Mouse (Mus musculus) thymus, postnatal 25 days (tissue): Measurements from ENCODE around the gene Nudt4.

Experiments
- DNase-seq: peaks from one replicate; pipeline ENCODE4 v3.0.0; 2022

Nudt4 gene

GRCm38 (mm10) chr10:95535399-95536221 is 28.3 kb downstream of the Nudt4 start:
- no peak for DNase-seq

GRCm38 (mm10) chr10:95533382-95533781 is 30.6 kb downstream of the Nudt4 start:
- DNase-seq = no peak

- DNase-seq = no peak
Observed at GRCm38 (mm10) chr10:95532916-95533315, 31.0 kb downstream of the Nudt4 start.

GRCm38 (mm10) chr10:95530551-95531121 is 33.3 kb downstream of the Nudt4 start:
- no peak for DNase-seq

- DNase-seq = no peak
Observed at GRCm38 (mm10) chr10:95526495-95527122, 37.3 kb downstream of the Nudt4 start.

- DNase-seq = no peak
Observed at GRCm38 (mm10) chr10:95525871-95526270, 38.1 kb downstream of the Nudt4 start.

GRCm38 (mm10) chr10:95525037-95525675 is 38.8 kb downstream of the Nudt4 start:
- no peak for DNase-seq

DNA sequence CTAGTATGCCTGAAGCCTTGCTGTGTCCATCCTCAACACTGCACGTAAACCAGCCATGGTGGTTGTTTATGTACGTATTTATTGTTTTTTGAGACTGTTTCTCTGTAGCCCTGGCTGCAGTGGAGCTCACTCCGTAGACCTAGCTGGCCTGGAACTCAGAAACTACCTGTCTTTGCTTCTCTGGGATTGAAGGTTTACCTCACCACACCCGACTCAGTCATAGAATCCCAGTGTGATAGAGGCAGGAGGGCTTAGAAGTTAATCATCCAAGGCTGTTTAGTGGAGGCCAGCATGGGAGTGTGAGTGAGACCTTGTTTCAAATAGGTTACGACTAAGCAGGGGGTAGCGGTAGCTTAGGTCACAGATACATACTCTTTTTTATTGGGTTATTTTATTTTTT is 46.3 kb downstream of the Nudt4 start:
- DNase-seq = no peak

- DNase-seq = no peak
Observed at GRCm38 (mm10) chr10:95515293-95515931, 48.5 kb downstream of the Nudt4 start.

DNA sequence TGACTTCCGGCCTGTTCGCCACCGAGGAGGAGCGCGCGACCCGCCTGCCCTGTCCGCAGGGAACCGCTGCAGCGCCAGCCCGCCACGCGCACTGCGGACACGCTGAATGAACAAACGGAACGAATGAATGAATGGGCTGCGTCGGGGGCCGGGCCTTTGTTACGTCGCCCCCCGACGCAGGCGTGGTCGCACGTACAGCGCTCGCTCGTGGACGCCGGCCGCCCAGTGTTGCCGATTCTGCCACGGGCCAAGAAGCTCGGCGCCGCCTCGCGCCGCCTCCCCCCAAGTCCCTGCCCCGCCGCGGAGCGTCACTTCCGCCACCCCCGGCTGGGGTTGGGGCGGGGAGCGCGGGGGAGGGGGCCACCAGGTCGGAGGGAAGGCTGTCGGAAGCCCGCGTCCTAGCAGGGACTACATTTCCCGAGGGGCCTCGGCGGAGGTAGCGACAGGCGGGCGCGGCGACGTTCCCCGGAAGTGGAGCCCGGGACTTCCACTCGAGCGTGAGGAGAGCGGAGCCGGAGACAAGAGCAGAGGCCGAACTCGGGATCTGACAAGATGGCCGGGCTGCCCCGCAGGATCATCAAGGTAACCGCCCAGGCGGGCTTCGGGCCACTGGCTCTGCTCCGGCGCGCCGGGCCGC is 49.2 kb downstream of the Nudt4 start, which contains the start of gene Ube2n:
Gene Ube2n, plus strand, starts transcription at position 490 of the 637 bp plus-strand sequence.
- peak; percentile 98 for DNase-seq

GRCm38 (mm10) chr10:95513768-95514556 is 50.0 kb downstream of the Nudt4 start:
- DNase-seq = no peak

GRCm38 (mm10) chr10:95512635-95513034 is 51.3 kb downstream of the Nudt4 start:
- DNase-seq = no peak

- DNase-seq = no peak
Observed at GRCm38 (mm10) chr10:95509263-95509662, 54.7 kb downstream of the Nudt4 start.

DNA sequence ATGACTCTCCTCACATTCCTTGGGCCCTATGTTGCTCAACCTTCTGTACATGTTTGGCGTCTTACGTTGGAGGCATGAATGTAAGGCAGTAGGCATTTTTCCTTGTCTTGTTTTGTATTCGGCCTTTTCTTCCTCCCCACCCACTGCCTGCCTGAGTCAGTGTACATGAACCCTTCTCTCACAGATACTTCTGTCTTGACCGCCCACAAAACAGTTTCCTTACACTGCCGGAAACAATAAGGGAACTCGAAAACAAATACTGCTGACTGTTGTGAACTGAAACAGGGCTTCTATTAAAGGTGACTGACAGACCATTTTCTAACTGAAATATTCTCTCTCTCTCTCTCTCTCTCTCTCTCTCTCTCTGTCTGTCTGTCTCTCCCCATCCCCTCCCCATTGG is 55.2 kb downstream of the Nudt4 start:
- no peak for DNase-seq

DNA sequence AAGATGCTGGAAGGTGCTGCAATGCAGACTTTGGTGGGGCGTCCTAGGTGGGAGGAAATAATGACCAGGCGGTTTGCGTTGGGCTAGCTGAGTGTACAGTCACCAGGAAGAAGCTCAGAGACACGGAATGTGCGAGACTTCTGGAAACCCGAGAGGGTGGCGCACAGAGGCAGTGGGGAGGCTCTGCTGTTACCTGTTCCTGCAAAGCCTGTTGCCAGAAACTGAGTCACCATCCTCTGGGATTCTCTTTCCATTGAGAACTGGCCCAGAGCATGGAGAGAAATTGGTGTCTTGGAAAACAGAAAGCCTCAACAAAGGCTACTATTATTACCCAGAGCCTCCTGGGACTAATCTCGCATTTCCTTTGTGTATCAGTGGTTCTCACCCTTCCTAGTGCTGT is 55.8 kb downstream of the Nudt4 start:
- DNase-seq = no peak

DNA sequence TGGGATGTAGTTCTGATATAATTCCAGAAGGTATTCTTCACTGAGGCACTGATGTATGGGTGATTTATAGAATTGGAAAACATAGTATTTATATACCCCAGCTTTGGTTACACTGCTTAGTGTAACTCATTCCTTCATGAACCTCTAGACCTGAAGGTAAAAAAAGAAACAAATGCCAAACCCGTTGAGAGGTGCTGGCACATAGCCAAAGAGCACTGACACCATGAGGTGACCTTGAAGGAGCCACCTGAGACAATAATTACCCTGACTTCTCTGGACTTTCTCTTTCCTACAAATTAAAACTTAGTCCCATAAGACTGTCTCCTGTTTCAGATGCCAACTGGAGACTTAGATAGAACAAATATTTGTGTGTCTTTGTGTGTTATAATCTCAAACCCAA is 59.6 kb downstream of the Nudt4 start:
- no peak for DNase-seq

GRCm38 (mm10) chr10:95503443-95504235 is 60.3 kb downstream of the Nudt4 start:
- DNase-seq = no peak

- peak; percentile 78 for DNase-seq
Observed at GRCm38 (mm10) chr10:95501463-95502081, 62.4 kb downstream of the Nudt4 start, which contains the start of gene Mrpl42. Gene Mrpl42, minus strand, starts transcription at chr10:95501940.

DNA sequence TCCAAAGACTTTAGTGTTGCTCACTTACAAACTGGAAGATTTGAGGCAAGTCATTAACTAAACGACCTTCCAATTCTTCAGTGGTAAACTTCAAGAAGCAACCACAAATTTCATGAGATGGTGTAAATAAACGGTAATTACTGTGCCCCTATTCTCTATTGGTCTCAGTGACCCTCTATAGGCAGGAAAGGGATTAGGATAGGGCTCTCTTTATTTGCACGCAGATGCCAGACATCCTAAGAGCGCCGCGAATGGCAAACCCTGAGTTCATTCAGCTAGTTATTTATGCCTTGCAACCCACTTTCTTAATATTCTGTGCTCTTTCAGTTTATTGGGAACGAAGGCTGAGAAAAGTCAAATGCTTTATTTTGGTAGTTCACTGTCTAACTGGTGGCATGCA is 62.9 kb downstream of the Nudt4 start:
- no peak for DNase-seq
